Mouse (Mus musculus): ENCODE measurements around the gene Acot10. TPM values are rescaled to one million over a fixed set of nuclear protein-coding genes. Genes with fewer than 3 reads are reported as not detected.
"Not testable (repeated sequence)": the region's sequence is repeated elsewhere in the genome, so short reads cannot be mapped to it uniquely, and the experiment has no call there.

The Acot10 gene
- total RNA-seq (2014; rRNA removed) (not detected in 2 replicates), polyA plus RNA-seq (2012; rRNA removed) (not detected in 2 replicates)

DNA sequence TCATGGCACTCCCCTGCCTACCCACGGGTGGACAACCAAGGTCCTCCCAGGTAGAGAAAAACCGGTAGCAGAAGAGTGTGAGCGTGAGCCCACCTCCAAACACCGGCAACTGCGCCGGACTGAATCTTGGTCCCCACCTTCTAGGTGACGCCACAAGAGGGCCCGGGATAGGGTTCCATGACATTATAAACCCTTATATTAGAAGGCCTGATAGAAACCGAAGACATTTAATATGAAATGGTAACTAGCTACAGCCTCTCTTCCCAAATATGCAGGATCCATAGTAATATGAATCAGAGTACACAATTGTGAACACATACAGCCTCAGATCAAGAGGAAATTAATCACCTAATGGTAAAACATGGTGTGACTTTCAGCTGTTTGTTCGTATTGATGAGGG lies at the start of gene Acot10:
Gene Acot10, minus strand, starts transcription at position 101 of the 400 bp plus-strand sequence.
- H3K36me3 ChIP-seq (ENCODE audit: control insufficient read depth, insufficient read depth, low read length), result no peaks in the 10 kb centered on the region
- DNase-seq (ENCODE audit: extremely low read depth, low read depth, low spot score), result no peak
- H3K27me3 ChIP-seq (ENCODE audit: control insufficient read depth, insufficient read depth, low read length), result no peaks in the 10 kb centered on the region
- H3K79me2 ChIP-seq (ENCODE audit: control insufficient read depth, insufficient read depth, low read length), result no peaks in the 10 kb centered on the region
- H3K4me1 ChIP-seq (ENCODE audit: control insufficient read depth, insufficient read depth, low read length), result no peaks in the 10 kb centered on the region
- no peak within 1 kb of the TSS for H3K4me3 ChIP-seq (ENCODE audit: insufficient read depth, low read depth, low read length)
- no peak within 1 kb of the TSS for H3K9ac ChIP-seq (ENCODE audit: low read depth, low read length)
- TF ChIP-seq POLR2A (IDR thresholded peaks at IDR 0.05; ENCODE audit: extremely low read depth, insufficient read depth, low read length), result no peak
- no peak for TF ChIP-seq CTCF (IDR thresholded peaks at IDR 0.05; ENCODE audit: low read depth, low read length)
- 84% methylated on average over 10 of the region's 10 CpGs for WGBS
- H3K27ac ChIP-seq (replicated peaks; ENCODE audit: insufficient read depth, low read depth, low read length), result no peak within 1 kb of the TSS

DNA sequence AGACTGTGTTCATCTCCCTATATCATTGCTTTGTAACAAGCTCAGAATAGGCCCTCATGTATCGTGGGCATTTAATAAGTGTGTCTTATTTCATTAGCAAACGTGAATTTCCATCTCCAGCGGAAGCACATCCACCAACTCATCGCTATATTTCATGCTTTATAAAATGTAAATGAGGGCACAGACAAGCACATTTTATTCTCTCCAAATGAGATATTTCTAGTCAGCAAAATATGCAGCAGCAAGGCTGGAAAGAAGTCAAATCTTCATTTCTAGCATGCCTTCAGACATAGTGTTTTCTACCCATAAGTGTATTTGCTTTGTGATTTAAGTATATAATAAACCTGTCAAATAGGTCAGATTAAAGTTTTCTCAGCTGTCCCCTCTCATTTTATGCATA lies 45.3 kb upstream of the Acot10 start:
- TF ChIP-seq POLR2A (IDR thresholded peaks at IDR 0.05; ENCODE audit: extremely low read depth, insufficient read depth, low read length) (no peak), CTCF (IDR thresholded peaks at IDR 0.05; ENCODE audit: low read depth, low read length) (no peak)
- no peak overlapping the region for H3K9ac ChIP-seq (ENCODE audit: low read depth, low read length)
- no peaks in the 10 kb centered on the region for H3K27me3 ChIP-seq (ENCODE audit: control insufficient read depth, insufficient read depth, low read length)
- WGBS, result 68% methylated on average over 4 of the region's 4 CpGs
- no peaks in the 10 kb centered on the region for H3K36me3 ChIP-seq (ENCODE audit: control insufficient read depth, insufficient read depth, low read length)
- no peak overlapping the region for H3K4me3 ChIP-seq (ENCODE audit: insufficient read depth, low read depth, low read length)
- DNase-seq (ENCODE audit: extremely low read depth, low read depth, low spot score), result no peak
- H3K27ac ChIP-seq (replicated peaks; ENCODE audit: insufficient read depth, low read depth, low read length), result no peak overlapping the region
- H3K4me1 ChIP-seq (ENCODE audit: control insufficient read depth, insufficient read depth, low read length), result no peaks in the 10 kb centered on the region
- H3K79me2 ChIP-seq (ENCODE audit: control insufficient read depth, insufficient read depth, low read length), result no peaks in the 10 kb centered on the region

DNA sequence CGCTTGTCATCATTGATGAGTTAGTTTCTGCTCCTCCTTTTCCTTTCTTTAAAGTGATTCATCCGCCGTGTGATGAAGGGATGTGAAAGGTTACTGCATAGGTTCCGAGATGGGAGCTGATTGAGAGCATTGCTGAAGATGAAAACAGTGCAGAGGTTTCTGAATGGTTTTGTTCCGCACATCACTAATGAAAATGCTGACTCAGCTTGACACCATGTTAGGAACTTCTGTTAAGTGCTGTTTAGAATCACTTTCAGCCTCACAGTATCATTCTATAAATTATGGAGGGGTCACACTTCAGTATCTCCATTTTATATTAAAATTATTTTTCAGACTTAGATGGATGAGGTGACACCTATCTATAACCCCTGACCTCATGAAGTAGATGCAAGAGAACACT lies 29.7 kb upstream of the Acot10 start:
- TF ChIP-seq POLR2A (IDR thresholded peaks at IDR 0.05; ENCODE audit: extremely low read depth, insufficient read depth, low read length) (no peak), CTCF (IDR thresholded peaks at IDR 0.05; ENCODE audit: low read depth, low read length) (no peak)
- WGBS, result 82% methylated on average over 5 of the region's 5 CpGs
- H3K79me2 ChIP-seq (ENCODE audit: control insufficient read depth, insufficient read depth, low read length), result no peaks in the 10 kb centered on the region

DNA sequence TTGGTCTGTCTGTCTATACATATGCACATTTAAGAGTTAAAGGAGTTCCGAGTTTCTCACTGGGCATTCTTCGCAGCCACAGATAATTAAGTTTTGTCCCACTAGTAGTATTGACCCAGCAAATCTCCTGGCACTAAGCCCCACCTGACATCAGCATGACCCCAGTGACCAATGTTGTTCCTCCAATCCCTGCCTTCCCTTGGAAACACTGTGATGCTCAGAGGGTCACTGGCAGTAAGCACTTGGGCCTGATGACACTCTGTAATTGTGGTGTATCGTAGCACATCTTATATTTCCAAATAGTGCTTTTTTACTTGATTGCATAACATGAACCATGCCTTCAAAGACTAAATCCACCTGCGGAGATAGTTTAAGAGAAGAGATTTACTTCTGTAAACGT lies 17.6 kb upstream of the Acot10 start:
- Histone ChIP-seq H3K27ac (replicated peaks; ENCODE audit: insufficient read depth, low read depth, low read length) (no peak overlapping the region), H3K27me3 (ENCODE audit: control insufficient read depth, insufficient read depth, low read length) (no peaks in the 10 kb centered on the region), H3K36me3 (ENCODE audit: control insufficient read depth, insufficient read depth, low read length) (no peaks in the 10 kb centered on the region), H3K79me2 (ENCODE audit: control insufficient read depth, insufficient read depth, low read length) (no peaks in the 10 kb centered on the region), H3K4me1 (ENCODE audit: control insufficient read depth, insufficient read depth, low read length) (no peaks in the 10 kb centered on the region), H3K4me3 (ENCODE audit: insufficient read depth, low read depth, low read length) (no peak overlapping the region), H3K9ac (ENCODE audit: low read depth, low read length) (no peak overlapping the region)
- no peak for DNase-seq (ENCODE audit: extremely low read depth, low read depth, low spot score)
- WGBS, result 72% methylated on average over 5 of the region's 5 CpGs
- TF ChIP-seq CTCF (IDR thresholded peaks at IDR 0.05; ENCODE audit: low read depth, low read length) (no peak), POLR2A (IDR thresholded peaks at IDR 0.05; ENCODE audit: extremely low read depth, insufficient read depth, low read length) (no peak)

More for the DNA sequence above, 29.7 kb upstream of the Acot10 start:
- Histone ChIP-seq H3K4me3 (ENCODE audit: insufficient read depth, low read depth, low read length) (no peak overlapping the region), H3K9ac (ENCODE audit: low read depth, low read length) (no peak overlapping the region), H3K27ac (replicated peaks; ENCODE audit: insufficient read depth, low read depth, low read length) (no peak overlapping the region), H3K27me3 (ENCODE audit: control insufficient read depth, insufficient read depth, low read length) (no peaks in the 10 kb centered on the region), H3K36me3 (ENCODE audit: control insufficient read depth, insufficient read depth, low read length) (no peaks in the 10 kb centered on the region), H3K4me1 (ENCODE audit: control insufficient read depth, insufficient read depth, low read length) (no peaks in the 10 kb centered on the region)
- DNase-seq (ENCODE audit: extremely low read depth, low read depth, low spot score), result no peak

DNA sequence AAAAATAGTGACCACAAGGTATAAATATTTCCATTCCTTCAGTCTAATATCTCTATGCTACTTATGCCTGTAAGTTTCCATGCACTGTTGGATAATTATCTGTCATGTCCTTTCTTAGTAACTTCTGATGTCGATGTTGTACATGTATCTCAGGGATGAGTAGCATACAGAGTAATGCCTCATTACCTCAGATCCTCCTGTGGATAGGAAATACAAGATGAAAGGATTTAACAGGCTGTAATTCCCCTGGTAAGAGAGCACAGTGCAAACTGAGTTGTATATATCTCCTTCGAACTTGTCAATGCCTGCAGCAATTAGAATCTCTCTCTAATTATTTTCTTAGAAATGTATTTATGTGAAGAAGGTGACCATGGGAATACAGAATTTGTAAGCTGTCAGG lies 16.2 kb upstream of the Acot10 start:
- Histone ChIP-seq H3K79me2 (ENCODE audit: control insufficient read depth, insufficient read depth, low read length) (no peaks in the 10 kb centered on the region), H3K4me1 (ENCODE audit: control insufficient read depth, insufficient read depth, low read length) (no peaks in the 10 kb centered on the region), H3K27ac (replicated peaks; ENCODE audit: insufficient read depth, low read depth, low read length) (no peak overlapping the region), H3K9ac (ENCODE audit: low read depth, low read length) (no peak overlapping the region), H3K4me3 (ENCODE audit: insufficient read depth, low read depth, low read length) (no peak overlapping the region), H3K36me3 (ENCODE audit: control insufficient read depth, insufficient read depth, low read length) (no peaks in the 10 kb centered on the region), H3K27me3 (ENCODE audit: control insufficient read depth, insufficient read depth, low read length) (no peaks in the 10 kb centered on the region)
- TF ChIP-seq CTCF (IDR thresholded peaks at IDR 0.05; ENCODE audit: low read depth, low read length), result no peak
- no peak for TF ChIP-seq POLR2A (IDR thresholded peaks at IDR 0.05; ENCODE audit: extremely low read depth, insufficient read depth, low read length)
- WGBS, result 78% methylated on average over 2 of the region's 2 CpGs
- no peak for DNase-seq (ENCODE audit: extremely low read depth, low read depth, low spot score)

DNA sequence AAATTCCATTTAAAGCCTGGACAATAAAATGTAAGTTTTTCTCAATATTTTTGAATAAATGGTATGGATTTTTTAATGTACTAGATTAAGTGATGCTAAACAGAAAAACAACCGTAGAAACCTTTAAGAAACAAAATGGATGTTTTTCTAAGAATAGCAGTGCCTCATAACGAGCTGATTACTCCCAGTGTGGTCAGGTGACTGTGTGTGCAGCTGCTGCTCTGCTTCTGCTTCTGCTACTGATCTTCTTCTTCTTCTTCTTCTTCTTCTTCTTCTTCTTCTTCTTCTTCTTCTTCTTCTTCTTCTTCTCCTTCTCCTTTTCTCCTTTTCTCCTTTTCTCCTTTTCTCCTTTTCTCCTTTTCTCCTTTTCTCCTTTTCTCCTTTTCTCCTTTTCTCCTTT lies 3.0 kb upstream of the Acot10 start:
- not testable (repeated sequence) for DNase-seq (ENCODE audit: extremely low read depth, low read depth, low spot score); H3K9ac ChIP-seq (ENCODE audit: low read depth, low read length); H3K27ac ChIP-seq (replicated peaks; ENCODE audit: insufficient read depth, low read depth, low read length); H3K4me3 ChIP-seq (ENCODE audit: insufficient read depth, low read depth, low read length); H3K4me1 ChIP-seq (ENCODE audit: control insufficient read depth, insufficient read depth, low read length); H3K27me3 ChIP-seq (ENCODE audit: control insufficient read depth, insufficient read depth, low read length); H3K79me2 ChIP-seq (ENCODE audit: control insufficient read depth, insufficient read depth, low read length); H3K36me3 ChIP-seq (ENCODE audit: control insufficient read depth, insufficient read depth, low read length)
- WGBS, result 47% methylated on average over 2 of the region's 2 CpGs

Data from liver, adult 2 months (tissue).